Mouse (Mus musculus): ENCODE results near the gene Ces2b.
"Not testable (repeated sequence)": the region's sequence is repeated elsewhere in the genome, so short reads cannot be mapped to it uniquely, and the experiment has no call there.

DNA sequence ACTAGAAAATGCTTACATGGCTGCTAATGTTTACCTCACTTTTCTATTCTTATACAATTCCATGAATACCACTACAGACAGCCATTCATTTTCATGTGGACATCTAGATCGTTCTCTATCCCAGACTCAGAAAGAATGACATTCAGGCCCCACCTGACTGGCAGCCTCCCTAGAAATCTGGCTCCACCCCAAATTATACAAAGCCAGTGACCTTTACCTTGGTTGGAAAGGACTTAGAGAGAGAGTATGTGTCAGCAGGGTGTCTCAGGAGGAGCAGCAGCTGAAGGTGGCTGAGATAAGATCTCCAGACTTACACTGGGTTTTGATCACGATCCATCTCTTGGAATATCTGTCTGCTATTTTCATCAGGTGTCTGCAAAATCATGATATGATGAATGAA is 37.5 kb downstream of the Ces2b start:
- not testable (repeated sequence) for TF ChIP-seq CTCF (IDR thresholded peaks at IDR 0.05; ENCODE audit: borderline replicate concordance, insufficient read depth, low read depth, low read length); POLR2A (IDR thresholded peaks at IDR 0.05; ENCODE audit: borderline replicate concordance, insufficient read depth, low read length)

All from cerebellum, adult 2 months (tissue).